Mouse (Mus musculus) testis, adult 2 months (tissue): ENCODE results near the gene Ksr1.

Source experiments
- CTCF ChIP-seq: fragments of 200-500 bp; IDR thresholded peaks from 2 replicates; pipeline ENCODE4 v1.5.1; 2012; ENCODE audit warnings: low read depth, mild to moderate bottlenecking, inconsistent platforms, low read length, moderate library complexity; ENCODE audit not compliant: control insufficient read depth, insufficient read depth, insufficient replicate concordance
- POLR2A ChIP-seq: fragments of 200-500 bp; IDR thresholded peaks from 2 replicates; pipeline ENCODE4 v1.6.1; 2012; ENCODE audit warnings: low read depth, mild to moderate bottlenecking, inconsistent platforms, low read length, moderate library complexity; ENCODE audit not compliant: control insufficient read depth

GRCm38 (mm10) chr11:79143322-79143721 lies 2.9 kb downstream of the Ksr1 start:
- TF ChIP-seq CTCF (no peak), POLR2A (no peak)
